8 mouse cellular contexts compared by ENCODE assay signal in genomic region chr12:80116206-80117112, GRCm38 (mm10). TPM values are rescaled to one million over a fixed set of nuclear protein-coding genes. Genes with fewer than 3 reads are reported as not detected.
DNase-seq lines count a peak whose midpoint lies in the region; ATAC-seq and TF ChIP-seq lines count a peak whose summit lies in the region.

No protein-coding gene starts in this region.

- H3K4me1 ChIP-seq in forebrain, embryonic 11.5 days (replicated peaks; ENCODE audit: control insufficient read depth, insufficient read depth, low read length), result peaks cover 8% of the 10 kb centered on the region; the same call in 1 of the 2 replicates
- H3K4me1 ChIP-seq in limb, embryonic 14.5 days (ENCODE audit: control insufficient read depth, insufficient read depth, low read length), result peaks cover 7% of the 10 kb centered on the region
- H3K4me1 ChIP-seq in stomach, embryonic 15.5 days, result peaks cover 9% of the 10 kb centered on the region

- no peaks in the 10 kb centered on the region; the same call in 1 of the 2 replicates for H3K36me3 ChIP-seq in forebrain, embryonic 11.5 days (ENCODE audit: control insufficient read depth, insufficient read depth, low read length)
- H3K36me3 ChIP-seq in limb, embryonic 14.5 days (ENCODE audit: control insufficient read depth, insufficient read depth, low read length), result peaks cover 16% of the 10 kb centered on the region
- peaks cover 8% of the 10 kb centered on the region; the same call in 1 of the 2 replicates for H3K36me3 ChIP-seq in stomach, embryonic 15.5 days

- intact Hi-C loops in gastrocnemius, adult 2 months (cut with DNase I), result loop anchor here (1.0 kb wide), 1 partner anchor 16 kb away; no protein-coding TSS in a partner anchor
- intact Hi-C loops in gastrocnemius, postnatal 14 days (cut with DNase I; ENCODE audit: low total_unique reads), result no loop called here

- TF ChIP-seq POLR2A in limb, embryonic 14.5 days (IDR thresholded peaks at IDR 0.05; ENCODE audit: borderline replicate concordance, extremely low read depth, insufficient read depth, insufficient read length), result no peak

- peak overlapping the region; percentile 99 for H3K27ac ChIP-seq in gastrocnemius, adult 2 months
- H3K27ac ChIP-seq in forebrain, embryonic 11.5 days (ENCODE audit: low read depth, low read length), result peak overlapping the region; percentile 98
- peak overlapping the region; percentile 99 for H3K27ac ChIP-seq in limb, embryonic 14.5 days (replicated peaks; ENCODE audit: low read depth, low read length)
- peak overlapping the region; percentile 99 for H3K27ac ChIP-seq in stomach, embryonic 15.5 days

- ATAC-seq in forebrain, embryonic 11.5 days (replicated peaks; ENCODE audit: low FRiP score), result no peak
- no peak for ATAC-seq in limb, embryonic 14.5 days (ENCODE audit: low FRiP score, low read depth)
- ATAC-seq in stomach, embryonic 15.5 days (ENCODE audit: insufficient read depth, low FRiP score, low read depth), result no peak
- ATAC-seq in megakaryocyte progenitor cell, adult 5-6 weeks (replicated peaks; ENCODE audit: poor library complexity), result no peak

- 40% methylated on average over 18 of the region's 18 CpGs for WGBS in forebrain, embryonic 11.5 days
- 36% methylated on average over 18 of the region's 18 CpGs for WGBS in limb, embryonic 14.5 days
- WGBS in stomach, embryonic 15.5 days, result 44% methylated on average over 18 of the region's 18 CpGs

- H3K9me3 ChIP-seq in forebrain, embryonic 11.5 days (ENCODE audit: control insufficient read depth, low read length), result no peaks in the 10 kb centered on the region
- no peaks in the 10 kb centered on the region for H3K9me3 ChIP-seq in limb, embryonic 14.5 days (ENCODE audit: control insufficient read depth, low read length)
- no peaks in the 10 kb centered on the region for H3K9me3 ChIP-seq in stomach, embryonic 15.5 days

- peak; percentile 11 for DNase-seq in gastrocnemius, adult 2 months
- no peak for DNase-seq in gastrocnemius, postnatal 14 days
- DNase-seq in CD4-positive helper T cell, adult 2 months (ENCODE audit: low read depth, low spot score), result peak; percentile 53
- no peak for DNase-seq in forebrain, embryonic 11.5 days (ENCODE audit: low spot score)
- no peak for DNase-seq in limb, embryonic 14.5 days (ENCODE audit: low spot score)
- DNase-seq in layer of hippocampus, adult 9-11 months, result no peak

- peak overlapping the region; percentile 98 for H3K4me2 ChIP-seq in forebrain, embryonic 11.5 days (ENCODE audit: low read depth, low read length, severe bottlenecking)
- H3K4me2 ChIP-seq in limb, embryonic 14.5 days (replicated peaks; ENCODE audit: low read depth, low read length, severe bottlenecking), result peak overlapping the region; percentile 94
- H3K4me2 ChIP-seq in stomach, embryonic 15.5 days, result peak overlapping the region; percentile 91

- peak overlapping the region; percentile 85 for H3K9ac ChIP-seq in forebrain, embryonic 11.5 days (ENCODE audit: low read length)
- peak overlapping the region; percentile 100 for H3K9ac ChIP-seq in limb, embryonic 14.5 days (ENCODE audit: low read depth, low read length, severe bottlenecking)
- H3K9ac ChIP-seq in stomach, embryonic 15.5 days, result peak overlapping the region; percentile 72; the same call in 1 of the 2 replicates

- H3K27me3 ChIP-seq in forebrain, embryonic 11.5 days (ENCODE audit: control insufficient read depth, insufficient read depth, low read length), result no peaks in the 10 kb centered on the region
- no peaks in the 10 kb centered on the region for H3K27me3 ChIP-seq in limb, embryonic 14.5 days (ENCODE audit: control insufficient read depth, insufficient read depth, low read length)
- no peaks in the 10 kb centered on the region for H3K27me3 ChIP-seq in stomach, embryonic 15.5 days (replicated peaks)

- TF ChIP-seq CTCF in gastrocnemius, adult 2 months (IDR thresholded peaks at IDR 0.05), result no peak

- peak overlapping the region; percentile 97 for H3K4me3 ChIP-seq in gastrocnemius, adult 2 months
- peak overlapping the region; percentile 89 for H3K4me3 ChIP-seq in forebrain, embryonic 11.5 days (ENCODE audit: low read depth, low read length)
- peak overlapping the region; percentile 96 for H3K4me3 ChIP-seq in limb, embryonic 14.5 days (replicated peaks; ENCODE audit: low read length)
- peak overlapping the region; percentile 83 for H3K4me3 ChIP-seq in stomach, embryonic 15.5 days (replicated peaks)

RNA-seq across cellular contexts. Expression of gene Zfp36l1, which starts 3.6 kb away (rescaled TPM):
- 10 to 100 TPM; 25.7 to 46.6 TPM for total RNA-seq in gastrocnemius, adult 2 months (2021)
- 10 to 100 TPM; 42.4 to 53.9 TPM for total RNA-seq in gastrocnemius, postnatal 14 days (2021)
- polyA plus RNA-seq in forebrain, embryonic 11.5 days (2014; fragmentation: Nextera tagmentation; extraction: Ambion mirVana), result 164 and 173 TPM in 2 replicates
- polyA plus RNA-seq in limb, embryonic 14.5 days (2012; rRNA removed), result 245 and 413 TPM in 2 replicates
- polyA plus RNA-seq in limb, embryonic 14.5 days (2014; fragmentation: Nextera tagmentation; extraction: Ambion mirVana), result 195 and 209 TPM in 2 replicates
- 142 and 146 TPM in 2 replicates for polyA plus RNA-seq in stomach, embryonic 15.5 days (2015; fragmentation: Nextera tagmentation; extraction: Ambion mirVana)
- 8.8 and 14.1 TPM in 2 replicates for total RNA-seq in megakaryocyte progenitor cell, adult 5-6 weeks (2015)
- 1.8 and 2.6 TPM in 2 replicates for total RNA-seq in megakaryocyte progenitor cell, adult 5-6 weeks (2017)

Comparison
In these comparisons a context has a peak if more than half of its experiments do, and no peak if none do; other contexts are left out.
1. DNase-seq: peak in gastrocnemius, adult 2 months (single experiment) and CD4-positive helper T cell, adult 2 months (single experiment); none in gastrocnemius, postnatal 14 days (single experiment), forebrain, embryonic 11.5 days (single experiment), limb, embryonic 14.5 days (single experiment) and layer of hippocampus, adult 9-11 months (single experiment).
2. Peak in every context shown above with its lines, with median percentiles within 50 percentile points of each other: H3K27ac ChIP-seq, H3K4me3 ChIP-seq, H3K4me2 ChIP-seq and H3K9ac ChIP-seq.